Mouse (Mus musculus) cerebellum, adult (tissue): Measurements from ENCODE around the gene Taf12.

Source experiments
- ATAC-seq: cut with Nextera tagmentation; 2 replicates; pipeline ENCODE4 v1.9.2; 2017; ENCODE audit warnings: mild to moderate bottlenecking, moderate library complexity, mixed read lengths; ENCODE audit not compliant: insufficient number of reproducible peaks, low FRiP score, low TSS enrichment

Taf12 gene

GRCm38 (mm10) chr4:132309140-132309848, 35.1 kb downstream of the Taf12 start:
- no peak for ATAC-seq

DNA sequence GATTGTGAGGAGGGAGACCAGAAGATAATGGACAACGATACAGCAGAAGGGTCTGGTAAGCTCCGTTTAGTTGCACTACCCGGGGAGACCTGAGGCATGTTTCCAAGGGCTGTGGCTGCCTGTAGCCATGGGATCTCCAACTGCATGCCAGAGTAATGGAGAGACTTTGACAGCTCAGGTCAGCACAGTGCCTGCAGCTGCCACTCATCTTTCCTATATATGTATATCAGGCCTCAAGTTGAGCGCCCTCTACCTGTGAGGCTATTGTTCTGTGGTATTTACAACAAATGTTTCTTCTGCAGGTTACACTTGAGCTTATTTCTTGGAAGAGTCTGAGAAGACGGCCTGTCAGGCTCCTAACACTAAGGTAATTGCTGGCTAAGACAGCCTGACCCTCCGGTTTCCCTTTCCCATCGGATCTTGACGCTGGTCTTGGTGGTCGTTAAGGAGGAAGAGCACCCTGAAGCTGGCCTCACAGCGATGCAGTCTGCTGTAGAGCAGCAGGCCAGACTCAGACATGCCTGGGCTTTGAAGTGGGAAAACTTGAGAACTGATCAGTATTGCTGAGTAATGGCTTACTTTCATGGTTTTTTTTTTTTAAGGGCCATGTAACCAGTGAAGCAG, 35.8 kb downstream of the Taf12 start:
- ATAC-seq: no peak

DNA sequence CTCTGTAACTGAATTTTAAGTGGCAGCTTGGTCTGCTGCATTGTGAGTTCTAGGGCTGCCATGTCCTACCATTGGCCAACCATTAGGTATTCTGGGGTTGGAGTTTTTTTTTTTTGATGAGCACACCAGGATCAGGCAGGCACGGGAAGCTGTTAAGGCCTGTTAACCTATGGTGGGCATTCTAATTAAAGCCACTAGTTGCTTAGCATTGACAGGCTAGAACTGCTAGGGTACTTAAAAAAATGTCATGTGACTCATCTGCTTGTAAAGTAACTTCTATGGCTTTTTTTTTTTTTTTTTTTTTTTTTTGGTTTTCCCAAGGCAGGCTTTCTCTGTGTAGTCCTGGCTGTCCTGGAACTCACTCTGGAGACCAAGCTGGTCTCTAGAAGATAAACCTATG, 37.0 kb downstream of the Taf12 start:
- no peak for ATAC-seq

DNA sequence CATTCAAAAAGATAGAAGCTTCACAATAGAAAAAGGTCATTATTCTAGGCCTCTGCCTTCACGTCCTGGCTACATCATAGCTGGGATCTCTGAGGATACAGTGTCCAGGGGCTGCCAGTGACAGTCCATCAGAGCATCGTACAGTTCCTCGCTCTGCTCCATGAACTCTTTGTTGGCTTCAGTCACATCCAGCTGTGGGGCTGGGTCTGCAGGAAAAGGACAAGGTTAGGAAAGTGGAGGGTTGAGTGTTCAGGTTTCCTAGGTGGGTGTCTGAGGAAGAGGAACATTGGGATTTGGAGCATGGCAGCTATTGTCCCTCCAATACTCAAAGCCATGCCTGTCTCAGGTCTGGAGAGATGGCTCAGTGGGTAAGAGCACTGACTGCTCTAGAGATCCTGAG, 37.6 kb downstream of the Taf12 start:
- no peak for ATAC-seq

DNA sequence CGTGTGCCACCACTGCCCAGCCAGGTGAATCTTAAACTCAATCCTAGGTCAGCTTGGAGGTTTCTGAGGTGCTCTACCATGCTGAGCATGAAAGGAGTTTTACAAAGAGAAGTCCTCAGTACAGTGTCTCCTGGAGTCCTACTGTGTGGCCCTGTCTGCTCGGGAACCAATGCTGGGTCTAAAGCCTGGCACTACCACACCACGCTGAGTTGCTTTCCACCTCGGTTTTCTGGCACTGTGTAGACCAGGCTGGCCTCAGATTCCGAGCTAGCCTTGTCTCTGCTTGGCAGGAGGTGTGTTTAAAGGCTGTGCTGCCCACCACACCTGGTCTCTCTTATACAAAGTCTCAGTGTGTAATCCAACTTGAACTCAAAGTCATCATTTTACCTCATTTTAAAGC, 38.5 kb downstream of the Taf12 start:
- ATAC-seq: no peak

DNA sequence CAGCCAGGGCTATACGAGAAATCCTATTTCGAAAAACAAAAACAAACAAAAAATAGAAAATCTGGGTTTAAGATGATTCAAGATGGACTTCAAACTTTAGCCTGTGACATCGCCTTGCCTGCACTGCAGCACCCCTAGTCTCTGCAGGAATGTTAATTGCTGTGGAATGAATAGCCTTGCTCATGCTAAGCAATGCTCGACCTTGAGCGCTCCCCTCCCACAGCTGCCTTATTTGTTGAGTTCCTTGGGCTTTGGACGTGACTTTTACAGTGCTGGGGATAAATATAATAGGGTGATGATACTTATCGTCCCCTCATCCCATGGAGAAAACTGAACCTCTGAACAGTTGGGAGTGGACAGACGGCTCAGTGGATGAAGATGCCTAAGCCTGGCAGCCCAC, 41.5 kb downstream of the Taf12 start:
- no peak for ATAC-seq

GRCm38 (mm10) chr4:132326481-132326880, 52.3 kb downstream of the Taf12 start:
- ATAC-seq: no peak

DNA sequence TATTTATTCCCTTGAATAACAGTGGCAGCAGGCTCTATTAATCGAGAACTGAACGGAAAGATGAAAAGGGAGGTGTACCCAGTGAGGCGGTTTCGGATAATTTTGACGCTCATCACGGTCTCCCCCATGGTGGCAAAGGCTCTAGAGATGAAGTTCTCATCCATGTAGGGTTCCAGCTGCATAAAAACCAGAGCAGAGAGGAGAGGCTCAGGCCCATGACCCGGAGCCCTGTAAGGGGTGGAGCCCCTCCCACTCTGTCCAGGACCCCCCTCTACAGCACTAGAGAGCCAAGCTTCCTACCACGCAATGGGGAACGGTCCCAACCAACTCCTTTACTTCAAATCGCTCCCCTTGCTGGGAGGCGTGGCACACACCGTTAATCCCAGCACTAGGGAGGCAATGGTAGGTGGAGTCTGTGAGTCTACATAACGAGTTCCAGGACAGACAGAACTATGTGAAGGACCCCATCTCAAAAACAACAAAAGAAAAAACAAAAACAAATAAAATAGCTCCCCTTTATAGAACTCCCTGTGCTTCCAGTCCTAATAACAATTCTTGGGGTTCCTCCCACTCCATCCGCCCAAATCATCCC, 54.3 kb downstream of the Taf12 start:
- no peak for ATAC-seq

GRCm38 (mm10) chr4:132329115-132329834, 55.1 kb downstream of the Taf12 start, which contains the start of gene Trnau1ap:
TSS of gene Trnau1ap (minus strand) at chr4:132329538.
- peak; percentile 90 for ATAC-seq

DNA sequence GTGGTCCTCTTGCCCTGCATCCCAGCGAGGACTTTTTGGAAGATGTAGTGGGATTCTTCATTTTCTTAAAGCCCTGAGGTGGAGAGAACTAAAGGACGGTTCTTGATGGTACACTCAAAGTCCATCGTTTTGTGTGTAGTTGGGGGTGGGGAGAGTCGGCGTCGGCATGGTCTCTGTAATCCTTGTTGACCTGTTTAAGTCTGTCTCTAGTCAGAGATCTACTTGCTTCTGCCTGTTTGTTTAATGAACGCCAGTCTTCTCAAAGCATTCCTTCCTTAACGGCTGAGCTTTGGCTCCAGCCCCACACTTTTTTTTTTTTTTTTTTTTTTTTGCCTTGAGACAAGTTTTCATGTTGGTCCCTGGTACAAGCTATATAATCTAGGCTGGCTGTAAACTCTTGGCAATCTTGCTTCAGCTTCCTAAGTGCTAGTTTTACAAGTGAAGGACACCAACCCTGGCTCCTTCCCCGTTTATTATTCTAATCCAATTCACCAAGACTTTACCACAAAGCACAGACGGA, 55.7 kb downstream of the Taf12 start:
- ATAC-seq: no peak

DNA sequence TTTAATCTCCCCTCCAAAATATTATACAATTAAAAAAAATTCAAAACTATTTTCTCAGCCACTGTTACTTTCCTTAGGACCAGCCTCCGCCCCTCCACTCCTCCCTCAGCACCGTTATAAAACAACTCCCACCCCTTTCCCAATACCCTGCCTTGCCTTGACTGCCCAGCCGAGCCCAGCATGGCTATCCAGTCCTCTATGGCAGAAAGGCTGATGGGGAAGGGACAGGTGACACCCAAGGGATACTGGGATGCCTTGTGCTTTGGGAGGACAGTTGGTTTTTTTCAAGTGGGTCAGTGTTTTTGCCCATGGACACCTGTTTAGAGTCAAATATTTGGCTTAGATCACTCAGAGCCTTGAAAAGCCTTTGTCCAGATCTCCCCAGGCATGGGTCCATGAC, 57.8 kb downstream of the Taf12 start:
- no peak for ATAC-seq

DNA sequence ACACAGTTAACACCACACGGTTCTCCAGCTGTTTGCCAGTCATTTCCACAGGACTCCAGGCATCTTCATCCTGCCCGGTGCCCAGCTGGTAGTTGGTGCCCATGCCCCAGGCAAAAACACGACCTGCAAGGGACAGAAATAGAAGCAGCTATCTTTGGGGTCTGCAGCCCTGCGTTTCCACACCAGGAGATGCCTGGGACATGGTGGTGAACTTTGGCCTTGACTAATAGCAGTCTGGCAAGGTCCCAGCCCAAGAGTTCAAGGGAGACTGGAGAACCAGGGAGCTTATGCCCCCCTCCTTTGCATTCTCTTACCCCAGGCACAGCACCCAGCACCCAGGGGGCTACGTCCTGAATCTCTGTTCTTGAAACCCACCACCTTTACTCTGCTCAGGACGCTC, 58.7 kb downstream of the Taf12 start:
- no peak for ATAC-seq

DNA sequence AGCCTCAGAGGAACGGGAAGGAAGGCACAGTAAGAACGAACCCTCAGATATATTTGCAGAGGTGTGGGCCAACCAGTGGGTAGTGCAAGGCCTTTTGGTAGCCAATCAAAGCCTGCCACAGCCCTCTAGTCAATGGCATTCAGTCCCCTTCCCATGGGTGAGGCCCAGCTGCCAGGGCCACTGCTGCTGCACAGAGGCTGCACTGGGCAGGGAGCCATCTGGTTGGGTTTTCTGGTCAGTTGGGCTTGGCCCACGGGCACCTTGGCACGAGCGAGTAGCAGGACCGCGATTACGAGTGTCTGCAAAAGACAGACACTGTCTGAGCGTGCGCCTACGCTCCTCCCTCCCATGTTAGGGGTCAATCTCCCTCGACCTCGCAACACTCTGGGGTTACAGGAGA, 64.8 kb downstream of the Taf12 start:
- no peak for ATAC-seq

DNA sequence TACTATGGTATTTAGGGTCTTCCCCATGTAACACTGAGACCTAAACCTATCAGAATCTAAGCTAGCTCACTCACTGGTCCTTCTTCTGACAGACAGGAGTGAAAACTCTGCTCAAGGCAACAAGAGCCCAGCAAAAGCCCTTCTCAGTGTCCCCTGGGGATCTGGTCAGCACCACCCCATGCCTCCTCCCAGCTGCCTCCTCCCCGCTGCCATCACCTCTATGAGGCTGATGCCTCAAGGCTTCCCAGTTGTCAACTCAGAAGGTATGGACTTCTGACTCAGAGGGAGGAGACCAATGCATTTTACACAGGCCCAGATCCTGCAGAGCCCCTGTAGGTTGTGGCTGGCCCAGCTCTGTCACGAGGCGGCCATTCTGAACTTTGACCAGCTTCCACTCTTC, 67.3 kb downstream of the Taf12 start:
- no peak for ATAC-seq

GRCm38 (mm10) chr4:132344403-132345134, 70.4 kb downstream of the Taf12 start:
- no peak for ATAC-seq
